Mouse (Mus musculus): Measurements from ENCODE around the gene Ube2v1.
"Not testable (repeated sequence)": the region's sequence is repeated elsewhere in the genome, so short reads cannot be mapped to it uniquely, and the experiment has no call there.

Ube2v1 gene

DNA sequence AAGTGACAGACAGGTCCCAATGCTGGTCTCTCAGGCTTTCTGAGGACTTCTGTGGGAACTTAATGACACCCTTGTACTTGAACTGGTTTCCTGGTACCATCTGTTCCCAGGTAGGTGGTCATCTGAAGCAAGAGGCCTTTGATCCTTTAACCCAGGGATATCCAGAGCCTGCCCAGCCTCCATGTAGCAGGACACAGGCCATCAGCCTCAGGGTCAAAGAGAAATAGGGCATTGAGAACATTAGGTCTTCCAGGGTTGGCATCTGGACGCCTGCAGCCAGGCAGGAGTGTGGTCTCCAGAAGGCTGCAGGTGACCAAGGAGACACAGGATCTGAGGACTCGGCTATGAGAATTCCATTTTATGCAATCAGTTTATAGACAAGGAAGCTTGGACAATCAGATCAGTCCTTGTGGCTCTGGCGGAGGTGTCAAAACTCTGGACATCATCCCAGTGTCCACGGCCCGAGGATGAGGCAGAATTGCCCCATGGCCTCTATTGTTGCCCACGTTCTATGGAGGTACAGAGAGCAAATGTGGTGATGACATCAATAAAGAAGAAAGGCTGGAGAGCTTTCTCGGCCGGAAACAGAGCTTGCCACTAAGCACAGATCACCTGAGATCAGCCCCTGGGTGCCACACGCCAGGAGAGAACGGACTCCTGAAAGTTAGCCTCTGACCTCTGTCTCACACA, 23.2 kb upstream of the Ube2v1 start:
- DNase-seq (ENCODE audit: low read depth, low spot score), result no peak

DNA sequence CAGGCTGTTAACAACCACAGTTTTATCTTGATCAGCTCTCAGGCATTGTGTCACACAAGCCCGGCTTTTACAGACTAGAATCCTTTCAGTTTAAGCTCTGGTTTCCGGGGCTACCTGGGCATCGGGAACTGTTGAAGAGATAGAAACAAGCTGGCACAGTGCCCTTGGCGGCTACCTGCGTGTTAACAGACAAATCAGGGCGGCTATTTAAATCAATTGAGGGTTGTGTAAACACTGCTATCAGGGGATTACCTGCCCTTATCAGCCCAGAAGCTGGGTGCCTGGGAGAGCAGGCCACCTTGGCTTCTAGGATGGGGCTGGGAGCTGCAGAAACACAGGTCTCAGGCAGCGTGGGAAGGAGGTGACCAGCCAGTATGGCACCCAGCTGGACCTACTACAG, 20.8 kb upstream of the Ube2v1 start:
- no peak for DNase-seq (ENCODE audit: low read depth, low spot score)

DNA sequence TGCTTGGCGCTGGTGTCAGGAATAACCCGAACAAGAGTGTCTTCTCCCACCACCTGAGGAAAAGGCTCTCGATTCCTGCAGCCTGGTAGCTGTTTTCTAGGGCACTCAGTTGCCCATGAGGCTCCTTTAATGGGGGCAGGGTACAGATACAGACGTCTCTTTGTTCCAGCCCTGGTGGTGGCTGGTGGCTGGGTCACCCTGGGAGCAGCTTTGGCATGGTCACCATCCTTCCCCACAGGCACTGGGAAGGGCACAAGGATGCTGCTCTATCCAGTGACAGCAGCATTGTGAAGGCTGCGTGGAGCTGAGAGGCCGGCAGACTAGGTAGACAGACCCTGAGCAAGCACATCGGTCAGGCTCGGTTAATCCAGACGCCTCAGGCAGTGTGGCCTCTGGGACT, 19.7 kb upstream of the Ube2v1 start:
- no peak for DNase-seq (ENCODE audit: low read depth, low spot score)

- no peak for DNase-seq (ENCODE audit: low read depth, low spot score)
Measured at GRCm38 (mm10) chr2:167649290-167650032, 17.6 kb upstream of the Ube2v1 start.

- DNase-seq (ENCODE audit: low read depth, low spot score), result peak; percentile 59
Measured at GRCm38 (mm10) chr2:167646411-167646810, 14.5 kb upstream of the Ube2v1 start.

DNA sequence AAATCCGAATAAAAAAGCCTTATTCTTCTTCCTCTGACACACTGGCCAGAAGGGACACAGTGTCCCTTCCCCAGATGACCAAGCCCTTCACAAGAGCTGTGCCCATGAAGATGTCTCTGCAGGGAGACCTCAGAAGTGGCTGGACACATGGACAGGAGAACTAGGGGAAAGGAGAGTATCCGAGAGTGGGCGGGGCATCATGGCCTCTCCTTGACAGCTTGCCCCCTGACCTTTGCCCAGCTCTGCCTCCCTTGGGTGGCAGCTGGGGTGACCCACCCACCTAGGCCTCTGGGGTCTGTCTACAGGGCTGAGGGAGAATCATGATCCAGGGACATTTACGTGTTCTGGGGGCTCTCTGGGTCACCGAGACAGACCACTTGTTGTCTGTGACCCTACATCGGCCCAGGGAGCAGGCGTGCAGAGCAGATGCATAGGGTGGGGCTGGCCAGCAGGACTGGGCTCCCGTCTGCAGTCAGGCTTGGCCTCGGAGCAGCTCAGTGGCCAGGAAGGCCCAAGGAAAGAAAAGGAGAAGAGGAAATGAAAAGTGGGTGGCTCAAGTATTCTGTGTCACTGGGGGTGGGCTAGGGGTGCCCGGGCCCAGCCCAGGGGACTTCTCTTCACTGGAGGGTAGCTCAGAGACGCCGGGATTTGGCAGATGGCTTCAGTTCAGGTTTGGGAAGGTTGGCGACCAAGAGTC, 11.6 kb upstream of the Ube2v1 start:
- DNase-seq (ENCODE audit: low read depth, low spot score), result not testable (repeated sequence)

DNA sequence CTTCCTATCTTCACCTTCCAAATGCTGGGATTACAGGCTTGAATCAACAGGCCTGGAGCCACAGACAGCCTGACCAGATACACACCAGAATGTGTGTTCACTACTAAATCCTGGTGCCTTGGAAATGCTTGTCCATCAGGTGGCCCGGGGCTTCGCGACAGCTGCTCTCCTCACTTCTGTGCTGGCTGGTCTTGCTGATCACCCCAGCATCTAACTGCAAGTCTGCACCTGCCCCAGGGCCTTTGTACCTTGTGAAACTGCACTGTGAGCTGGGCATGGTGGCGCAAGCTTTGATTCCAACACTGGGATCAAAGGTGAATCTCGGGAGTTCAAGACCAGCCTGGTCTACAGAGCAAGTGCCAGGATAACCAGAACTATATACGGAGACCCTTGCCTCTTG, 10.3 kb upstream of the Ube2v1 start:
- no peak for DNase-seq (ENCODE audit: low read depth, low spot score)

DNA sequence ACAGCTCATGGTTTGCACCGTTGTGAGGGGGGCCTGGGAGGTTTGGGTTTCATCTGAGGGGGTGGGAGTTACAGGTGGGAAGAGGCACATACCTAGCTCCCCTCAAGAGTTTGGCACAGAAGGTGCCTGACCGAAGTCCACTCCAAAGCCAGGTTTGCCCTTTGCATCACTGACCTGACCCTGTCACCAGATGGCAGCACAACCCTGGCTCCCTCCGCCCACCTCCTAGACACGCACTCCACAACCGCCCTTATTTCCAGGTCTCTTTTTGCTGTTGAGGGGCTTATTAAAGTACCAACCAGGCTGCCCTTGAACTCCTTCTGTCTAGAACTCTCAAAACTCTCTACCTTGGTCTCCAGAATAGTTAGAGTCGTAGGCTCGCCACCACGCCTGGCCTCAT, 9.4 kb upstream of the Ube2v1 start:
- no peak for DNase-seq (ENCODE audit: low read depth, low spot score)

DNA sequence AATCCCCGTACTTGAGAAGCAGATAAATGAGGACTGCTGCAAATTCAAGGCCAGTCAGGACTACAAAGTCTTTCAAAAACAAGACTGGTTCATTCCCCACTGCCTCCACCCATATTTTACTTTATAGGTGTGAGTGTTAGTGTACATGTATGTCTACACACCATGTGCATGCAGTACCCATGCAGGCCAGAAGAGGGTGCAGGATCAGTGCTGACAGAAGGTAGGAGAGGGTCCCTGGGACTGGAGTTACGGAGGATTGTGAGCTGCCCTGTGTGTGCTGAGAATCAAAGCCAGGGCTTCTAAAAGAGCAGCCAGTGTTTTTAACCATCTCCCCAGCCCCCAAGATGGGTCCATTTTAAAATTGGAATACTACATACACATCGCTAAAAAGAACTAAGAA, 8.4 kb upstream of the Ube2v1 start:
- DNase-seq (ENCODE audit: low read depth, low spot score), result peak; percentile 77

DNA sequence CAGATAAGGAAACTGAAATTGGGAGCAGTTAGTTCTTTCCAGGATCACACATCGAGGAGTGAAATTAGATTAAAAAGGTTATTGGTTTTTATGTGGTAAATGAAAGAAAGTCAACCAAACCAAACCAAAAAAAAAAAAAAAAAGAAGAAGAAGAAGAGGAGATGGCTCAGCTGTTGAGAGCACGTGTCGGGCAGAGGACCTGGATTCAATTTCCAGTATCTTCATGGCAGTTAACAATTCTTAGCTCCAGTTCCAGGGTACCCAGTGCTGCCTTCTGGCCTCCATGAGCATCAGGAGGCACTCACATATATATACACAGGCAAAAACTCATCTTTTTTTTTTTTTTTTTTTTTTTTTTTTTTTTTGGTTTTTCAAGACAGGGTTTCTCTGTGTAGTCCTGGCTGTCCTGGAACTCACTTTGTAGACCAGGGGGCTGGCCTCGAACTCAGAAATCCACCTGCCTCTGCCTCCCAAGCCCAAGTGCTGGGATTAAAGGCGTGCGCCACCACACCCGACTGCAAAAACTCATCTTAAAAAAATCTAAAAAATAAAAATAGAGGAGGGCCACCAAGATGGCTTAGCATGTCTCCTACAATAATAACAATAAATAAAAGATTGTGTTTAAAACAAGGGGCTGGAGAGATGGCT, 3.1 kb upstream of the Ube2v1 start:
- no peak for DNase-seq (ENCODE audit: low read depth, low spot score)

- peak; percentile 100 for DNase-seq (ENCODE audit: low read depth, low spot score)
Measured at GRCm38 (mm10) chr2:167634338-167634770, 2.5 kb upstream of the Ube2v1 start.

- no peak for DNase-seq (ENCODE audit: low read depth, low spot score)
Measured at GRCm38 (mm10) chr2:167633537-167633872, 1.6 kb upstream of the Ube2v1 start.

GRCm38 (mm10) chr2:167632731-167633536, 1.0 kb upstream of the Ube2v1 start:
- DNase-seq (ENCODE audit: low read depth, low spot score), result no peak

DNA sequence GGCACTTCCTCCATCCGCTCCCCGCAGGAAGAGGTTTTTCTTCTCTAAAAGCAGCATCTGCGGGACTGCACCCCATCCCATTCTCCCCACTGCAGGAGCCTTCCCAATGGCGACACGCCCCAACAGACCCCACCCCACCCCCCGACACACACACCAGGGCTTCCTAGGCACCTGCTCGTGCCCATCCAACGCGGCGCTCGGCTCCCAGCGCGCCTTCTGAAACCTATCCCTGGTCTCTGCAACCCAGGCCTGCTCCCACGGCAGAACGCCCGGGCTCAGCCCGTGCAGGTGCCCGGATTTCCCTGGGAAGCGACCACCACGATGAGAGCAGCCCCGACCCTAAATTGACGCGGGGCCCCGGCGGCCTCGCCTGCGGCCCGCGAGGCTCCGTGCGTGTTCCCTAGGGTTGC, 709 bp downstream of the Ube2v1 start:
- DNase-seq (ENCODE audit: low read depth, low spot score), result peak; percentile 57

- no peak for DNase-seq (ENCODE audit: low read depth, low spot score)
Measured at GRCm38 (mm10) chr2:167630421-167630820, 1.5 kb downstream of the Ube2v1 start.

GRCm38 (mm10) chr2:167629665-167630209, 2.2 kb downstream of the Ube2v1 start:
- DNase-seq (ENCODE audit: low read depth, low spot score), result no peak

GRCm38 (mm10) chr2:167628872-167629271, 3.0 kb downstream of the Ube2v1 start:
- no peak for DNase-seq (ENCODE audit: low read depth, low spot score)

DNA sequence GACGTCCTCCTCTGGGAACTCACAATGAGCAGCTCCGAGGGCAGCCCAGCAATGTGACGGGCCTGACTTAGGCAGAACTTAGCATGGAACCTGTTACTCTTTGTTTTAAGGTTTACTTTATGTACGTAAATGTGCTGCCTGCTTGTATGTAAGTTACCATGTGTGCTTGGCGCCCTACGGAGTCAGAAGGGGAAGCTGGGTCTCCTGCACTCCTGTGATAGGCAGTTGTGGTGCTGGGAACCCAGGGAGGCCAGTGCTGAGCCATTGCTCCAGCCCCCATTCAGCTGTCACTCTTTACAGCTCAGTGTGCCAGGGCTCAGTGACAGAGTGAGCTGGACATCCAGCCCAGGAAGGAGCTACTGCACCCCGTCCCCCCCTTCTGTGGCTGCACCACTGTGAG, 4.9 kb downstream of the Ube2v1 start:
- DNase-seq (ENCODE audit: low read depth, low spot score), result no peak

DNA sequence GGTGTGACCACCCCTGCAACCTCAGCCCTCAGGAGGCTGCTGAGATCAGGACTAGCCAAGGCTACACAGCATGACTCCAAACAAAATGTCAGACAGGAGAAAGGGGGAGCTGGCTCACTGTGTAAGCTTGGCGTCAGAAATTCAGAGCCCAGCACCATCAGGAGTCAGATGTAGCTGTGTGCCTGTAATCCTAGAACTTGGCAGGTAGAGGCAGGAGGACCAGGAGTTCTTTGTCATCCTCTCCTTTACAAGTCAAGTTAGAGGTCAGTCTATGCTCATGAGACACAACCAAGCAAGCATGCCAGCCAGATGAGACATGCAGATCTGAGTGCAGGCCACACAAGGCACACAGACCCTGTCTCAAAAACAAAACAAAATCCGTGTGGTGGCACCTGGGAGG, 6.2 kb downstream of the Ube2v1 start:
- DNase-seq (ENCODE audit: low read depth, low spot score), result peak; percentile 50

DNA sequence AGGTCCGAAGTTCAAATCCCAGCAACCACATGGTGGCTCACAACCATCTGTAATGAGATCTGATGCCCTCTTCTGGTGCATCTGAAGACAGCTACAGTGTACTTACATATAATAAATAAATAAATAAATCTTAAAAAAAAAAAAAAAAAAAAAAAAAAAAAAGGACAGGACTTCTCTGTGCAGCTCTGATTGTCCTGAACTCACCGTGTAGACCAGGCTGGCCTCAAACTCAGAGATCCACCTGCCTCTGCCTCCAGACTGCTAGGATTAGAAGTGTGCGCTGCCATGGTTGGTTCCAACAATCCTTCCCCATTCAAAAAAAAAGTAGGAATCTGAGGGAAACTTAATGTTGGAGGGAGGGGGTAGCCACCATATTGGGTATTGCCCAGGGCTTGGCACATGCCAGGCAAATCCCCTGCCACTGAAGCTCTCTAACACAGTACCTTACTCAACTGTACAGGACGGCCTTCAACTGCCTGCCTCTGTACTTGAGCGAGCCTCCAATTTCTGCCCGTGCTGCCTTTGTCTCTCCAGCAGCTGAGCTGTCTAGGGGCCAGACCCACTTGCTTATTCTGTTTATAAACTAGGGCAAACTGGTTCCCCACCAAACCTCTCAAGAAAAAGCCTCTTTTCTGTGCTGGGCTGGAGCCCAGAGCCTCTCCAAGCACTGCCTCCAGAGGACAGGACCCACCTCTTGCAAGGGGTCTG, 7.4 kb downstream of the Ube2v1 start:
- DNase-seq (ENCODE audit: low read depth, low spot score), result no peak

Data from R1 (cell line).